Mouse (Mus musculus) gastrocnemius, adult 18-20 months (tissue): ENCODE results near the gene Clmn. TPM values are rescaled to one million over a fixed set of nuclear protein-coding genes. Genes with fewer than 3 reads are reported as not detected.

ENCODE experiments used
- total RNA-seq, 2 experiments: library from RNA; stranded (reverse); gene quantifications; 2 replicates each; pipeline ENCODE4 v1.2.3; 2021

Clmn gene
- total RNA-seq, 2 experiments from 2014 or later = 1.6 to 2.4 TPM

Other genes starting within 250 kb of the Clmn start
- 10 to 100 TPM; 34.0 to 37.7 TPM for gene Dicer1, start 113.1 kb downstream of the Clmn start, total RNA-seq
- 1 to 10 TPM; 3.6 to 4.3 TPM for gene Syne3, start 144.7 kb upstream of the Clmn start, total RNA-seq
- 10 to 100 TPM; 54.6 to 57.3 TPM for gene Glrx5, start 167.6 kb upstream of the Clmn start, total RNA-seq